Mouse (Mus musculus): ENCODE results near the gene Tuba1a.
A peak's percentile ranks its signal among the peaks of the same experiment; 100 is the strongest.
"Not testable (repeated sequence)": the region's sequence is repeated elsewhere in the genome, so short reads cannot be mapped to it uniquely, and the experiment has no call there.

Gene Tuba1a

DNA sequence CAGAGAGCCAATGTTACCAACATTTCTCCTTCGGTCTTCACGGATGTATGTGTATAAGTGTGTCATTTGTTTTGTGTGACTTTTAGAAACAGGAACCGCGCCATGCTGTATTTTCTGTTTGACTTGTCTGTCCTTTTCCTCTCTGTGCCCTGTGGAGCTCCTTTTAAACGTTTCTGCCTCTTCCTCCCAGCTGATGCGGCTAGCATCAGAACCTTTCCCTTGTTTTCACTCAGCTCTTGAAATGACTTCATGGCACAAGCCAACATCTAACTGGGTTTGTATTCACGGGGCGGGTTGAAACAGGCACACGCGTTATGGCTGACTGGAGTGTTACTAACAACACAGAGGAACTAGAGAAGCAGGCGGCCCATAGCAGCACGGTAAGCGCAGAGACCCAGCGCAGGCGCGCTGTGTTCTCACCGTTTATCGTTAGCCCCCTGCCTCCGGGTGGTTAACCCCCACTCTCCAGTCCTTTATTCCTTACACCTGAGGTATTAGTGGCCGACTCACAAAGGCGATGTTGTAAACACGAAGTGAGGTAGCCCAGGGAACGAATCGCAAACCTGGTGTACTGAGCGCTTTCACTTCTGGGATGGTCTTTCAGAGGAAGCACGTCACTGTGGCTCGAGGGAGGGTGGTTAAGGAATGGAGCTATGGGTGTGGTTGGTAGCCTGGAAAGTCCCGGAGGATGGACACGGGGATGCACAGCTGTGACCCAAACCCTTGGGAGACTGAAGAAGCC is 31.9 kb upstream of the Tuba1a start:
- peak; percentile 88 for DNase-seq

GRCm38 (mm10) chr15:98984681-98985080 is 31.2 kb upstream of the Tuba1a start:
- no peak for DNase-seq

DNA sequence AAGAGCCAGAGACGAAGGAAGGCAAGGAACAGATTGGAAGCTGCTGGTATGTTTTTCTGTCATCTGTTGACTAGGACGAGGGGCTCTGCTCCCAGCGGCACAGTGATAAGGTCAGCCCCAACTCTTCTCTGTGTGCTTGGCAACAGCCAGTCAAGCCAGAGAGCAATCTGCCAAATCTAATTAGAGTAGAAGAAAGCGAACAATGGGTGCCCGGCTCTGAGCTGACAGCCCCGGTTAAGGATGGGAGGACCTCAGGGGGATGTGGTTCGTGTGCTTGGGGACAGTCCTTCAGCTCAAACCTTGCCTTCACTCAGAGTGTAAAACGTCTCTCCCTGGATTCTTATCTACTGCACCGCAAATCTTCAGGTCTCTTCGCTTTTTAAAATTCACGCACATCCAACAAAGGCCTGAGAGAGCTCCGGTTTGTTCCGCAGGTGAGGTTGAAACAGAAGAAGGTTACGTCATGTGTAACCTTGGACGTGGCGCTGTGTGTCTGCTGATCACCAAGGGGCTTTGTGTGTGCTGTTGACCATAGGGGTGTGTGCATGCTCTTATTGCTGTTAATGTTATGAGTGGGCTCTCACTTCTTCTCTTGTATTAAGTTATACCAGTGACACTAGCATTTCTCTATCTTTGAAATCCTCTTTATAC is 30.1 kb upstream of the Tuba1a start:
- no peak for DNase-seq

DNA sequence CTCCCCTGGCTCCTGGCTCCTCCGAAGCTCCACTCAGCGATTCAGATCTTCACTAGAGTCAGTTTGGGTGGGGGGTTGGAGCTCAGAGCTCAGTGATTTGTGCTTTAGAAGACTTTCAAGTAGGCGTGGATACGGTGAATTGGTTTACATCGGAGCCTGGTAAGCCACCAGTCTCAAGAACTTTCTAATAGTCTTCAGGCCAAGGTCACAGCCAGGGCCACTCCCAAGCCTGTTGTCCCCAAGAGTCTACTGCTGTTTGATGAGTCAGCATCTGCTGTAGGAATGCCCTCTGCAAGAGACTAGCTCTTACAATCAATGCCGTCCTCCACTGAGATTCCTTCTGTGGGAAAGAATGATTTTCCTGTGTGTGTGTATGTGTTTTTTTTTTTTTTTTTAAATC is 28.6 kb upstream of the Tuba1a start:
- no peak for DNase-seq

DNA sequence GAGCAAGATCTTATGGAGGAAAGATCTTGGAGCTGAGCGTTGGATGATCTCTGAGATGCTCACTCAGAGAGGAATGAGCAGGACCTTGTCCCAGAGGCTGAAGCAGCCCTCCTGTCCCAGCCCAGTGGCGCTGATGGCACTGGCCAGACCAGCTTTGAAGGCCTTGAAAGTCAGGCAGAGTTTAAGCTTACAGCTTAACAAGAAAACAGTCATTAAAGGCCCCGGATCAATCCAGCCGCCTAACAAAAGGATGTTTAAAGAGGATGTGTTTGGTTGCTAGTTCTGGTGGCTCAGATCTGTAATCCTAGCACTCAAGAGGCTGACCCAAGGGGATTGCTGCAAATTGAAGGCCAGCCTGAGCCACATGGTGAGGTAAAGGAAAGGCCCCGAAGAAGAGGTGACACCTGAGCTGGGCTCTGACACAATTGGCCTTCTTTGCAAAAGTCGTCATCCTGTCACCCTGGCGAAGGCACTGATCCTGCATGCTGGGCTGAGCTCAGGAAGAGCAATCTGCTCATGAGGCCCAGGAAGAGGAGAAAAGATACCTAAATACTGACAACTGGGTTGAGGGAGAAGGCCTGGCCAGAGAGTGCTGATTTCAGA is 26.6 kb upstream of the Tuba1a start:
- DNase-seq = no peak

DNA sequence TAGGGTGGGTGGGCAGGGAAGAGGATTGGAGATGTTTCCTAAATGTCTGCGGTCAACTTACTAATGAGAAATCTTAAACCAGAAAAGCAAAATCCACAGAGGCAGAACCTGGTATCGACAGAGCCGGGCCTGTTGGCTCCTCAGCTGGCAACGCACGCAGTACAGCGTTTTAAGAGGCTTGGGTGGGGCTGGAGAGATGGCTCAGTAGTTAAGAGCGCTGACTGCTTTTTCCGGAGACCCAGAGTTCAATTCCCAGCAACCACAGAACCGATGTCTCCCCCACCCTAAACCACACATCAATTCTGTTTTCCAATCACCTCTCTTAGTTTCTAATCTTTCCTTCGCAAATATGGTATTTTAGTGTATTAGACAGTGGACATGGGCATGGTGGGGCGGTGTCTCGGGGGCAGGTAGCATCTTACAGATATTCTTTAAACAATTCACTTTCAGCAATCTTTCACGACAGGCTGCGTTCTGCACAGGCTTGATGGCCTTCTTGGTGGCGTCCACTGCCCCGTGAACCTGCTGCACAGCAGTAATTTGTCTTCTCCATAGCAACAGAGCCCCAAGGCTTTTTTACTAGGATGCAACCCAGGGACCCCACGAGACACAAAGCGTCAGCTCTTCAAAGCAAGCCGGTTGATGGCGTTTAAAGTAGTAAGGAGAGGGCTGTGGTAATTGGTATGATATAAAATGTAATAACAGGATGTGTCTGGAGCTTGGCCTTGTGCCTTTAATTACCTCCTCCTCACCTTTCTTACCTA is 25.1 kb upstream of the Tuba1a start:
- no peak for DNase-seq

DNA sequence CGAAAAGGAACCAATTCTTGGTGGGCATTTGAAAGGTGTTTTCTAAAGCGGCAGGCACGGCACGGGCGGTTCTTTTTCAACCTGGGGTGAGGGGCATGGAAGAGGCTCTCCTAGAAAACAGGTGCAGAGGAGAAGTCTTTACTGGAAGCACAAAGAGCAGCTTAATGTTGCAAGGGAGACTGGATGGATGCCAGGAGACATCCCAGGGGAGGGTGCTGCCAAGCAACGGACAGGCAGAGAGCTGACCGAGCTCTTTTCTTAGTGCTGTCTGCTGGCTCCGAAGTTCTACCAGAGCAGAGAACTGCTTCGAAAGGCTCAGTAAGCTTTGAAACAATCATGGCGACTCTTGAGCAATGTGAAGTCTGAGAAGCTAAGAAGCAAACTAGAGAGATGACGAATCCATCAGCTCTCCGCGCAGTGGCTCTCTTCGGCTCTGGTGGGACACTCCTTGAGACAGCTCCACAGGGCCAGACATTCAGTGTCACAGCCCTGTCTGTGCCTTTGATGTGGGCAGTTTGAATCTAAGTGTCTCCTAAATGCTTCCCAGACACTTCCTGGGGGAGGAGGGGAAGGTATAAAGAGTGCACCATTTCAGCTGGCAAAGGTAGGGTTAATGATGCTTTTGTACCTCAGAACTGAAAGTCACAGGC is 24.4 kb upstream of the Tuba1a start:
- peak; percentile 92 for DNase-seq

GRCm38 (mm10) chr15:98976763-98977758 is 23.6 kb upstream of the Tuba1a start:
- peak; percentile 54 for DNase-seq

- peak; percentile 52 for DNase-seq
Observed at GRCm38 (mm10) chr15:98973015-98973614, 19.6 kb upstream of the Tuba1a start.

DNA sequence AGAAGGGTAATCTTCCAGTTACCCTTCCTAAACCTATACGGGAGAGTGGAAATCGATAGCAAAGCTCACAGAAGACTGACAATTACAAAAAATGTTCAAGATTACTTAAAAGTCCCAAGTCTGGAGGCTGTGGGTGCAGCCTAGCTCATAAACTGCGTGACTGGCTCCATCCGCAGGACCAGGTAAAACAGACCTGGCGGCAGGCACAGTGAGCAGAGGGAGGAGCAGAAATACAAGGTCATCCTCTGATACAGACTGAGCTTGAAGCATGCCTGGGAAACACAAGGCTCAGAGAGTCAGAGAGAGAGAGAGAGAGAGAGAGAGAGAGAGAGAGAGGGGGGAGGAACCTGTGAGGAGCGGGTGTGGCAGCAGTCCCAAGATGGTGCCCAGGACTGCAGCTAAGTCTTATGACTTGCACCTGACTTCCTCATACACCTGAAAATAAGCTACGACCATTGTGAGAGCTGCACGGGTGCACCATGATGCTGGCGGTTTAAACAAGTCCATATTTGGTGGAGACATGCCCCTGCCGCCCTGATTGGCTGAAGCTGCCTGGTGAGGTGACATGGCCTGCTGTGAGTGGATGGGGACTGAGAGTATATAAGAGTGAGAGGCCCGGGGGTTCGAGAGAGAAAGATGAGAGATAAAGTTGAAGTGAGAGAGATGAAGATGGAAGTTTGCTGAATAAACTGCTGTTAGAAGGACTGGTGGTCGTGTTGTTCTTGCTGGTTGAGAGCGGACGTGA is 18.2 kb upstream of the Tuba1a start:
- not testable (repeated sequence) for DNase-seq

DNA sequence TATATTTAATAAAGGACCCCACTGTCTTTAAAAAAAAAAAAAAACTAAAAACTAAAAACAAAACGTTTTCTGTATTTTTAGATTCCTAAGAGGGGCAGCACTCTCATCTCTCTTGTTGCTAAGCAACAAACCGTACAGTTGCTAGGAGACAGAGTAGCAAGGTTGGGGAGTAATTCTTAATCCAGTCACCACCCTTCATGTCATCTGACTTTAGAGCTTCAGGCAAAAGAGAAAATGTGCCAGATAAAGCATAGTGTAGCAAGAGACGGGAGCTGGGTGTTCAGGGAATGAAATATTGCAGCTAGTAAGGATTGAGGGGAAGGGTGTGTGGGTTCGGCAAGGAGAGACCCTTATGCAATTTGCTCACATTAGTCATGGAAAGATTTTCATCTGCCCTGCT is 17.6 kb upstream of the Tuba1a start:
- no peak for DNase-seq

- no peak for DNase-seq
Observed at GRCm38 (mm10) chr15:98969372-98970101, 16.0 kb upstream of the Tuba1a start.

GRCm38 (mm10) chr15:98968701-98969371 is 15.3 kb upstream of the Tuba1a start:
- DNase-seq = no peak

DNA sequence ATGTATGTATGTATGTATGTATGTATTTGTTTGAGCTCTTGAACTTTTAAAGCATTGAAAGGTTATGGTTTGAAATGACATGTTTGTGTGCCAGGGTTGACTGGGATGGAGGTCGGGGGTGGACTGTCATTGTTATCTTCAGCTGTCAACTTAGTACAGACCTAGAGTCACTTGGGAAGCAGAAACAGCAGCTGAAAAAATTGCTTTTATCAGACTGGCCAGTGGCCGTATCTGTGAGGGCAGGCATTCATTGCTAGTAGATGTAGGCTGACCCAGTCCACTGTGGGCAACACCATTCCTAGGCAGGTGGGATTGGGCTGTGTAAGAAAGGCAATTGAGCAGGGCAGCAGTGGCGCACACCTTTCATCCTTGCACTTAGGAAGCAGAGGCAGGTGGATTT is 6.0 kb upstream of the Tuba1a start:
- DNase-seq = no peak

- DNase-seq = no peak
Observed at GRCm38 (mm10) chr15:98958901-98959420, 5.5 kb upstream of the Tuba1a start.

GRCm38 (mm10) chr15:98957475-98957874 is 4.0 kb upstream of the Tuba1a start:
- no peak for DNase-seq

- no peak for DNase-seq
Observed at GRCm38 (mm10) chr15:98956000-98956399, 2.5 kb upstream of the Tuba1a start.

GRCm38 (mm10) chr15:98955324-98955723 is 1.8 kb upstream of the Tuba1a start:
- no peak for DNase-seq
